Mouse (Mus musculus): ENCODE measurements around the gene Bri3bp. TPM values are rescaled to one million over a fixed set of nuclear protein-coding genes. Genes with fewer than 3 reads are reported as not detected.
"Not testable (repeated sequence)": the region's sequence is repeated elsewhere in the genome, so short reads cannot be mapped to it uniquely, and the experiment has no call there.

Gene Bri3bp
- polyA plus RNA-seq, 1 experiment = 30.2 TPM

DNA sequence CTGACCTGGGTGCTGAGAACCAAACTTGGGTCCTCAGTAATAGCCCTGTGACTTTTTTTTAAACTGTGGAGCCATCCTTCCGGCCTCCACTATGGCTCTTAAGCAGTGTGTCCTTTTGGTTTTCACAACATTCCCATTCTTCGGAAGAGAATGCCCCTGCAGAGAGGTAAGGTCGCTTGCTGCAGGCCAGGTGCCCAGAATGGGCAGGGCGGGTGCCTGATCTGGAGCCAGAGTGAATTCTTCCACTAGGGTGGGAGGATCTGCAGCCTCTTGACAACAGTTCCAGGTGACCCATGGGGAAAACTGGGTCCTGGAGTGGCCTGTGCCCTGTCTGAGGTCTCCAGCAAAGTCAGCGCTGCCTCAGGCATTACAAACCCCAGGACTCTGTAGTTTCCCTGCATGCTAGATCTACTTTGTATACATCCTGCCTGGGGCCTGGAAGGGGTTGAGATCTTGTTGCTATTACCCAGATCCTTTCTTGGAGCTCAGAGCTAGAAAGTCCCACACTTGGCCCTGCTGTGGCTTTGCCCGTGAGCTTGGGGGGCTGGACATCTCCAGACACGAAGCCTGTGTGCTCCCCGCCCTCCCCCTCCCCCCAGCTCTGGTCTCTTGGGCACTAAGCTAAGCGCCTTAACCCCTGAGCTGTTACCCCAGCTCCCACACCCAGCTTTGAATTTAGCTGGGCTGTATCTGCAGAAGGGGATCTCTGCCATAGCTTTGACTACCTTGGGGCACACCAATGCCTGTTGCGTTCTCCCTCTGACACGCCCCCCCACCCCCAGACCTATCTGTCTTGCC lies 39.3 kb downstream of the Bri3bp start:
- Histone ChIP-seq H3K27ac (ENCODE audit: insufficient read depth, low read length) (no peak overlapping the region), H3K4me1 (ENCODE audit: control insufficient read depth, insufficient read depth, low read length) (peaks cover 7% of the 10 kb centered on the region), H3K4me3 (ENCODE audit: insufficient read depth, low read length) (no peak overlapping the region)
- TF ChIP-seq CTCF (IDR thresholded peaks at IDR 0.05; ENCODE audit: borderline replicate concordance, insufficient read depth, low read length) (no peak), POLR2A (IDR thresholded peaks at IDR 0.05; ENCODE audit: low read depth, low read length) (no peak)

DNA sequence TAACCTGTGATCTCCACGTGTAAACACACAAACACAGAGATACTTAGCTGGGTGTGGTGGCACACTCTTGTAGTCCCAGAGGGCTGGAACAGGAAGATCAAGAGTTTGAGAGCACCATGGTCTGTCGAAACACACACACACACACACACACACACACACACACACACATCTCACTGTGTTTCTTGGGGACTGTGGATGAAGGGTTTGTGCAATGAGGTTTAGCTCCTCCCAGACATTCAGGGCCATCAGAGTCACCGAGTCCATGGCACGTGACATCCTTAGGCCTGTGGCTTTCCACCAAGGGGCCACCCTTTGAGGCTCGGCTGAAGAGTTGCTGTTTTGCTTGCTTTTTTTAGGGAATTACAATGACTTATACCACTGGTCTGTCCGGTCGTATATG lies 41.1 kb downstream of the Bri3bp start:
- TF ChIP-seq CTCF (IDR thresholded peaks at IDR 0.05; ENCODE audit: borderline replicate concordance, insufficient read depth, low read length) = no peak
- no peak for TF ChIP-seq POLR2A (IDR thresholded peaks at IDR 0.05; ENCODE audit: low read depth, low read length)
- peaks cover 7% of the 10 kb centered on the region for H3K4me1 ChIP-seq (ENCODE audit: control insufficient read depth, insufficient read depth, low read length)
- no peak overlapping the region for H3K4me3 ChIP-seq (ENCODE audit: insufficient read depth, low read length)
- no peak overlapping the region for H3K27ac ChIP-seq (ENCODE audit: insufficient read depth, low read length)

DNA sequence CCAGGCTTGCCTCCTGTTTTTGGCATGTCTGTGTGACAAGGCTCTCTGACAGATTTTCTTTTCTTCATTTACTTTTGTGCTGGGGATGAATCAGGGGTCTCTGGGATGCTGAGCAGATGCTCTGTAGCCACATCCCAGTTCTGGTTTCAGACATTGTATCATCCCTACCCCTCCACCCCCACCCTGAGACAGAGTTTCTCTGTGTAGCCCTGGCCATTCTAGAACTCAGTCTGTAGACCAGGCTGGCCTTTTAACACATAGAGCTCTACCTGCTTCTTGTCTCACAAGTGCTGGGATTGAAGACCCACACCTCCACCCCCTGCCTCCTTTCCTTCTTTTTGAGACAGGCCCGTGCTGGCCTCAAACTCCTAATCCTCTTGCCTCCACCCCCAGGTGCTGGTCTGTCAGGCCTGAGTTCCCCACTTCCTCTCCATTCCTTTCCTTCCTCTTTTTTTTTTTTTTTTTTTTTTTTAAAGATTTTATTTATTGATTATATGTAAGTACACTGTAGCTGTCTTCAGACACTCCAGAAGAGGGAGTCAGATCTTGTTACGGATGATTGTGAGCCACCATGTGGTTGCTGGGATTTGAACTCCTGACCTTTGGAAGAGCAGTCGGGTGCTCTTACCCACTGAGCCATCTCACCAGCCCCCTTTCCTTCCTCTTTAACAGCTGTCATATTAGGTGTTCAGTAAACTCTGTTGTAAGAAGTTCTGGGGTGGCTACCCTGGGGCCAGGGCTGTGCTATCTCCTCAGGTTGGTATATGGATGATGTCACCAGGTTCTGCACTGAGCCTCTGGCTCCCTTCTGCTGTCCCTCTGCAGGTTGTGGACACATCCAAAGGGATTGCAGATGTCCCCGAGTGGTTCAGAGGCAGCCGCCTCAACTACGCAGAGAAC lies 42.6 kb downstream of the Bri3bp start:
- no peak for TF ChIP-seq POLR2A (IDR thresholded peaks at IDR 0.05; ENCODE audit: low read depth, low read length)
- no peak for TF ChIP-seq CTCF (IDR thresholded peaks at IDR 0.05; ENCODE audit: borderline replicate concordance, insufficient read depth, low read length)
- no peaks in the 10 kb centered on the region; the same call in 1 of the 2 replicates for H3K4me1 ChIP-seq (ENCODE audit: control insufficient read depth, insufficient read depth, low read length)
- H3K4me3 ChIP-seq (ENCODE audit: insufficient read depth, low read length) = no peak overlapping the region
- no peak overlapping the region for H3K27ac ChIP-seq (ENCODE audit: insufficient read depth, low read length)

DNA sequence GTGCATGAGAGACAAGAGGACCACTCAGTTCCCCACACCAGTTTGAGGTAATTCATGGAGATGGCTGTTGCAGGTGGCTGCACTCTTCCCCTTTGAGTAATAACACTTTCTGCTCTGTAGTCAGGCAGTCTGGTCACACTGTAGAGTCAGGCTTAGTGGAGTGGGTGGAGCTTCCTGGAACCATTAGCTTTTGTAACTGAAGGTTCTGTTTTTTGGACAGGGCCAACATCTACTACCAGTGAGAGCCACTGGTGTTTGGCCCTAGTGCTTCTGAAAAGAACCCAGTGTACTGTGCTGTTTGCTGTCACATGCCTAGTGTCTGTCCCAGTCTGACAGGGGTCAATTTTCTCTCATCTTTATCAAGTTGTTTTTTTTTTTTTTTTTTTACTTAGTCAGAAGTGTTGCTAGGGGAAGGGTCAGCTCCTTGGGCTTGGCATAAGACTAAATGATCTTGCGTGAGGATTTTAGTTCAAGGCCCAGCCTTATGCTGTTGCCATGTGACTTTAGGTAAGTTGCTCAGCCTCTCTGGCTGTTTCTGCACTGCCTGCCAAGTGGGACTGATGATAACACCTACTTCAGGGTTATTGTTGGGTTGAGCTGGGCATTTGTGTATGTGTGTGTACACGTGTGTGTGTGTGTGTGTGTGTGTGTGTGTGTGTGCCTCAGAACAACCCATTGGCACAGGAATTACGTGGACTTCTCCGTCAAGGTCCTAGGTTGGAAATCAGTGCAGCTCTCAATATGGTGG lies 43.8 kb downstream of the Bri3bp start:
- Histone ChIP-seq H3K4me1 (ENCODE audit: control insufficient read depth, insufficient read depth, low read length) (no peaks in the 10 kb centered on the region; the same call in 1 of the 2 replicates), H3K4me3 (ENCODE audit: insufficient read depth, low read length) (no peak overlapping the region), H3K27ac (ENCODE audit: insufficient read depth, low read length) (no peak overlapping the region)
- TF ChIP-seq CTCF (IDR thresholded peaks at IDR 0.05; ENCODE audit: borderline replicate concordance, insufficient read depth, low read length) (no peak), POLR2A (IDR thresholded peaks at IDR 0.05; ENCODE audit: low read depth, low read length) (no peak)

DNA sequence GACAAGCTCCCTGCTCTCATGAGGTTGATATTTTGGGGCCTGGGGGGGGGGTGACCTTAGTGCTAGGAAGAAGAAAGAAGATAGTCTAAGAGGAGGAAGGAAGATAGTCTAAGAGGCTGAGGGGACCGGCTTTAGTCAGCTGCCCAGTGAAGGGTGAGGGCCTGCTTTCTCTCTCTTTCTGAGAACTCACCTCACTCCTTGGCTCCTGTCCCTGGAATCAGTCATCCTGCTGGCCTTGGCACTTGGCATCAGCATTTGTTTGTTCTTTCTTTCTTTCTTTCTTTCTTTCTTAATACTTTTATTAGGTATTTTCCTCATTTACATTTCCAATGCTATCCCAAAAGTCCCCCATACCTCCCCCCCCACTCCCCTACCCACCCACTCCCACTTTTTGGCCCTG lies 44.7 kb downstream of the Bri3bp start:
- no peaks in the 10 kb centered on the region; the same call in 1 of the 2 replicates for H3K4me1 ChIP-seq (ENCODE audit: control insufficient read depth, insufficient read depth, low read length)
- H3K4me3 ChIP-seq (ENCODE audit: insufficient read depth, low read length) = no peak overlapping the region
- no peak overlapping the region for H3K27ac ChIP-seq (ENCODE audit: insufficient read depth, low read length)
- TF ChIP-seq CTCF (IDR thresholded peaks at IDR 0.05; ENCODE audit: borderline replicate concordance, insufficient read depth, low read length) = no peak
- TF ChIP-seq POLR2A (IDR thresholded peaks at IDR 0.05; ENCODE audit: low read depth, low read length) = no peak

DNA sequence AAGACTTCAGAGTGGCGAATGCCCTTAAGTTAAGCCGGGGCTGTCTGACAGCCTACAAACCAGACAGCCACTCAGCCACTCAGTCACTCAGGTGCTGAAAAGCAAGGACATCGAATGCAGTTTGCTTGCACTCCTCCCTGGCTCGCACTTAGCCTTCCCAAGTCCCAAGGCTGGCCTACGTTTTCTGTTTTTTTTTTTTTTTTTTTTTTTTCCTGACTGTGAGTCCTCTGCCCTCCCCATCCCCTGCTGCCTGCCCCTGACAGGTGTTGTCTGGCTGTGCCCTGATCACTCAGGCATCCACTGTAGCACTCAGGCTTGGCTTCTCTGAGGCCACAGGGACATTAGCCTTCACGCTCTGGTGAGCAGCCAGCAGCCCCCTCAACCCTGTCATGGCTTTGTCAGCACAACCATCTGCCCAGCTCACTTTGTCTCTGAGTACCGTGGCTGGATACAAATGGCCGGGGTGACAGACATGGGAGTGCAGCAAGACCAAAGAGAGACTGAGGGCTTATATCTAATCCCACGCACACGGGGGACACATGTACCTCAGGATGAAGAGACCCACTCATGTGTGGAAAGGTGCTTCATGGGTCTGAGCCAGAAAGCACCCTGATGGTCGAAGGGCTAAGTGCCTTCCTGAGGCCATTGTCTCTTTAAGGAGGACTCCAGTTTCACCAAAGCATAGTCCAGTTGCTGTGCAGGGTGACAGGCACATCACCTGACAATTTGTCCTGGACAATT lies 46.2 kb downstream of the Bri3bp start:
- TF ChIP-seq CTCF (IDR thresholded peaks at IDR 0.05; ENCODE audit: borderline replicate concordance, insufficient read depth, low read length) (no peak), POLR2A (IDR thresholded peaks at IDR 0.05; ENCODE audit: low read depth, low read length) (no peak)
- H3K4me1 ChIP-seq (ENCODE audit: control insufficient read depth, insufficient read depth, low read length) = no peaks in the 10 kb centered on the region; the same call in 1 of the 2 replicates
- no peak overlapping the region for H3K27ac ChIP-seq (ENCODE audit: insufficient read depth, low read length)

DNA sequence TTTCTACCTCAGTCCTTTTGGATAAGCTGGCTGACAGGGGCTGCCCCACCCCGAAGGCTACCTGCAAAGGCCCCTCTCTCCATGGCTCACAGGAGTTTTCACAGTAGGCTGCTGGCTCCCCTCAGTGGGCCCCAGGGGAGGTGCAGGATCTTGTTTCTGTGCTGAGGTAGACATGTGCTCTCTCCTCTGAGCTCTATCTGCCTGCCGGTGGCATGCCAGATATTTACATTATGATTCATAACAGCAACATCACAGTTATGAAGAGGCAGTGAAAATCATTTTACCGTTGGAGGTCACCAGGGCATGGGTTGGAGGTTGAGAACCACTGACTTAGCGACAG lies 46.7 kb downstream of the Bri3bp start:
- Histone ChIP-seq H3K27ac (ENCODE audit: insufficient read depth, low read length) (no peak overlapping the region), H3K4me3 (ENCODE audit: insufficient read depth, low read length) (no peak overlapping the region), H3K4me1 (ENCODE audit: control insufficient read depth, insufficient read depth, low read length) (no peaks in the 10 kb centered on the region; the same call in 1 of the 2 replicates)
- no peak for TF ChIP-seq POLR2A (IDR thresholded peaks at IDR 0.05; ENCODE audit: low read depth, low read length)
- no peak for TF ChIP-seq CTCF (IDR thresholded peaks at IDR 0.05; ENCODE audit: borderline replicate concordance, insufficient read depth, low read length)

More for the DNA sequence above, 46.2 kb downstream of the Bri3bp start:
- H3K4me3 ChIP-seq (ENCODE audit: insufficient read depth, low read length) = no peak overlapping the region

DNA sequence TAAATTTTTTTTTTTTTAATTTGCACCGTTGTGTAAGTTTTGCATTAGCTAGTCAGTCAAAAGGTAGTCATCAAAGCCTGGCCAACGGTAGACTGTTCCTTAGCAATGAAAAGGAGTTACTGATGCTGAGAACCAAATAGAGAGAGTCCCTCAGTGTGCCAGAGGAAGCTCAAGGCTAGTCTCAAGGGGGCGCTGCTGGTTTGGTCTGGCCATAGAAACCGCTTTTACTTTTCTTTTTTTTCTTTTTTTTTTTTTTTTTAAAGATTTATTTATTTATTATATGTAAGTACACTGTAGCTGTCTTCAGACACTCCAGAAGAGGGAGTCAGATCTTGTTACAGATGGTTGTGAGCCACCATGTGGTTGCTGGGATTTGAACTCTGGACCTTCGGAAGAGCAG lies 47.6 kb downstream of the Bri3bp start:
- not testable (repeated sequence) for H3K4me1 ChIP-seq (ENCODE audit: control insufficient read depth, insufficient read depth, low read length); H3K4me3 ChIP-seq (ENCODE audit: insufficient read depth, low read length); H3K27ac ChIP-seq (ENCODE audit: insufficient read depth, low read length)

DNA sequence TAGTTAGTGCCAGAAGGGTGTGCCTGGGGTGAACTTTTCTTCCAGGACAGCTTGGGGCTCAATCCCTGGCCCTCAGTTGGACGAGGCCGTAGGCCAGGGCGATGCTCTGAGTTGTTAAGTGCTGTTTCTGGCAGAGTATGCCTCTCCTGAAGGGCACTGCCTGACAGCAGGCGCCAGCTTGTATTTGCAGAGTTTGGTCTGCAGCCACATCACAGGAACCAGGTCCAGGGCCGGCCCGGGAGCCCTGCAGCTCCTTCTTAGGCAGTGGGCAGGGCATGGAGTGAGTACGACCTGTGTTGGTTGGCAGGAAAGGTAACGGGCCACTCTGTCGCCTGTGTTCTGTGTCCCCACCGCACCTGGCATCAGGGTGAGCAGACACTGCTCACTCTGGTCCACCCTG lies 49.7 kb downstream of the Bri3bp start:
- H3K4me1 ChIP-seq (ENCODE audit: control insufficient read depth, insufficient read depth, low read length) = no peaks in the 10 kb centered on the region; the same call in 1 of the 2 replicates
- TF ChIP-seq CTCF (IDR thresholded peaks at IDR 0.05; ENCODE audit: borderline replicate concordance, insufficient read depth, low read length) = no peak
- TF ChIP-seq POLR2A (IDR thresholded peaks at IDR 0.05; ENCODE audit: low read depth, low read length) = no peak
- H3K27ac ChIP-seq (ENCODE audit: insufficient read depth, low read length) = no peak overlapping the region
- no peak overlapping the region for H3K4me3 ChIP-seq (ENCODE audit: insufficient read depth, low read length)
